Mouse (Mus musculus) MEL-GATA-1-ER (cell line): Measurements from ENCODE around the gene Cyp4x1.

Experiments
- DNase-seq: peaks from one replicate; pipeline ENCODE4 v3.0.0-alpha.2; 2012; ENCODE audit warnings: low read depth; ENCODE audit errors: extremely low read depth

Cyp4x1 gene

DNA sequence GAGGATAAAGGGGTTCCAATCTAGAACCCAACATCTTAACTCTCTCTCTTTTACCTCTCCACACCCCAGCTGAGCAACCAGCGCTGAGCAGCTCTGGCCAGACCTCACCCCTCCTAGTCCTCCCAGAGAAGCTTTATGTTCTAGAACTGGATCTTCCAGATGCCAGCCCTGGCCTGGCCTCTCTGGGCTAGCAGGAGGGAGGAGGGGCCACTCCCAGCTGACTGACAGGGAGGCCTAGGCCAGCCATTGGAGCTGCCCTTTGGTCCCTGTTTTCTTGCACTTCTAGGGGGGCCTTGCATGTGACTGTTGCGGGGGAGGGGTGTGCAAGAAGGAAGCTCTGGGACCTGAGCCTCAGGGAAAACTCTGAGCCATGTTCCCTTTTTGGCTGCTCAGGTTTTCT lies 43.5 kb downstream of the Cyp4x1 start:
- DNase-seq: no peak

GRCm38 (mm10) chr4:115088611-115089338 lies 45.3 kb downstream of the Cyp4x1 start, which contains the start of gene Pdzk1ip1:
Pdzk1ip1 (plus strand) TSS chr4:115088708.
- no peak for DNase-seq

- DNase-seq: no peak
Observed at GRCm38 (mm10) chr4:115086763-115087415, 47.2 kb downstream of the Cyp4x1 start.

DNA sequence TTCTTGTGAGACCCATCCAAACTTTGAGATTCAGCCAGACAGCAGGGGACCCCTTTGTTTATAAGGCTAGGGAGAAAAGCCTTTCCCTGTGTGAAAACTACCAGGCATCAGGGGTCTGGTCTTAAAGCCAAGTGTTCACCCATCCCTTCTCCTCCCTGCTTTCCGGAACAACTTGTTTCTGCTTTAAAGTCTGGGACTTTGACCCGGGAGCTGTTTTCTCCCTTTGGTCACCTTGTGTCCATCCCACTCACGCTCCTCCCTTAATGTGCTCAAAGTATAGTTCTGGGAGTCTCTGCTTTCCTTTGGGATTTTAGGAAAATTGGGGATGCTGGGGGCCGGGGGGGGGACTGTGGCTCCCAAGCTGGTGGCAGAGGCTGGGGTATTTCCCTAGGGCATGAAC lies 47.8 kb downstream of the Cyp4x1 start:
- no peak for DNase-seq

DNA sequence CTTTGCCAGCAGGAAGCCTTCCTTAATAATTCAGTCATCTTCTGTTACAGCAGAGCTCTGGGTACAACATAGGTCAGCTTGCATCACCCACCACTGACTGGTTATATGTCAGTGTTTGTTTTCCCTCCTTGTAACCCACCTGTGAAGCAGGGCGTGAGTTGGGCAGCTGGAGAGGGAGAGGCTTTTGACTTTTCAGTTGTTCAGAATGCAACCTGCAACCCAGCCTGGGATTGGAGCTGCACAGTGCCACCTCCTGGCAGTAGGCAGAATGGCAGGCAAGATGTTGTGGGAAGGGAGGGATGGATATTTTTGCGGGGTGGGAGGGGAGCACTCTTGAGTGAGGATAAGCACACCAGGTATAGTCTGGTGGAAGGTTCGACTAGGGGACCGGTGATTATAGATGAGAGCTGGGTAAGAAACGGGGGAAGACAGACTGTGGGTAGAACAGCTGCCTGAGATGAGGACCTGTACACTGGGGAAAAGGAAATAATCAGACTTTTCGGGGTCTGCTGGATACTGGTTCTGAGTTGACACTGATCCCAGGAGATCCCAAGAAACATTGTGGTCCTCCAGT lies 48.5 kb downstream of the Cyp4x1 start:
- DNase-seq: no peak

- no peak for DNase-seq
Observed at GRCm38 (mm10) chr4:115083031-115083430, 51.0 kb downstream of the Cyp4x1 start.

GRCm38 (mm10) chr4:115079821-115080349 lies 54.2 kb downstream of the Cyp4x1 start:
- no peak for DNase-seq

DNA sequence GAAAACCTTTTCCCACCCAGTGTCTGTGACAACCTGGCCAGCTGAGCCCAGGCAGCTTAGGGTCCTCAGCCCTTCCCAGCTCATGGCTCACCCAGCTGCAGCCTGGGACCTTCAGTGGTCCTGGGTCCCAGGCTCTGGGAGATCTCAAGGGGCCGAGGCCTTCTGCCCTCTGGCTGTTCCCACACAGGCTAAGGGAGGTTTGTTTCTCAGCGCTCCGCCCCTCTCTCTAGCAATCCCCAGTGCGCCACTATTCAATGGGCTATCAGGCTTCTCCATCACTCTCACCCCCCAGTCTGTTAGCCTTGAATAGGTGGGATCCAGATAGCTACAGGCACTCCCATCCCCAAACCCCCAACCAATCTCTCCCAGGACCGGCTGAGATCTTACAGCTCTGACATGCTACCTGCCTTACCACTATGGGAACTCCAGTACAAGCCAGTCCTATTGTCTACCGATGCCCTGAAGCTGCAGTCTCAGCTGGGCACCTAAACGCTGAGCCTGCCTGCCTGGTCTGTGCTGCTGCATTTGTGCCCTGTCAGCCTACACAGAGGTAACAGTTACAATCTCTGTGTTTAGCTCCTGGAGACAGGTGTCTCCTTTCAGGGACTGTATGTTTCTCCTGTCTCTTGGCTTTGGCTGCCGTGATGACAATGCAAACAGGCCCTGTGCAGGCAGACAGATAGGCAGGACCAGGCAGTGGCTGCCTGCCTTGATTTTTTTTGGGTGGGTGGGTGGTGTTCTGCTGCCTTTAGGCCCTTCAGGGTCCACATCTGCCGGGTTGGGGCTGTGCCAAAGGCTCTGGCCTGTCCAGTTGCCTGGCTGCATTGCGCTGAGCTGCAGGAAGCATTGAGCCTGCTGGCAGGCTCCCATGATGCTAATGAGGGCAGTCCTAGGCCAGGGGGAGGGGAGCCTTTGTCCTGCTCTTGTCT lies 54.9 kb downstream of the Cyp4x1 start:
- no peak for DNase-seq

GRCm38 (mm10) chr4:115075204-115075915 lies 58.7 kb downstream of the Cyp4x1 start:
- DNase-seq: no peak

DNA sequence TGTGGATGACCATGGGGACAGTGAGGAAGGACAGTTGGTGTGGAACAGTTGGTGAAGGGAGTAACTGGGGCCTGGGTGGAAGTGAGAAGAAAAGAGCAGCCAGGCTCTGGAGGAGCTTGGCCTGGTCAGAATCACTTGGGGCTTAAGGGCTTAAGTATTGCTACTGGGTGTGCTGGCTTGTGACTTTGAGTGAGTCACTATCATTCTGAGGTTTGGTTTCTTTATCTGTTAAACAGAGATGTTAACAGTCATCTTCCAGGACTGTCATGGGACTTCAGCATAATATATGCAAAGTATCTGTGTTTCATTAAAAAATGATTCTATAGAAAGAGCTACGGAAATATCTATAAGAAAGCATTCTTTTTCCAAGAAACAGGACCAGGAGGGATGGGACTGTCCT lies 59.3 kb downstream of the Cyp4x1 start:
- no peak for DNase-seq

- DNase-seq: no peak
Observed at GRCm38 (mm10) chr4:115071668-115072067, 62.4 kb downstream of the Cyp4x1 start.

GRCm38 (mm10) chr4:115063518-115064239 lies 70.4 kb downstream of the Cyp4x1 start:
- no peak for DNase-seq

DNA sequence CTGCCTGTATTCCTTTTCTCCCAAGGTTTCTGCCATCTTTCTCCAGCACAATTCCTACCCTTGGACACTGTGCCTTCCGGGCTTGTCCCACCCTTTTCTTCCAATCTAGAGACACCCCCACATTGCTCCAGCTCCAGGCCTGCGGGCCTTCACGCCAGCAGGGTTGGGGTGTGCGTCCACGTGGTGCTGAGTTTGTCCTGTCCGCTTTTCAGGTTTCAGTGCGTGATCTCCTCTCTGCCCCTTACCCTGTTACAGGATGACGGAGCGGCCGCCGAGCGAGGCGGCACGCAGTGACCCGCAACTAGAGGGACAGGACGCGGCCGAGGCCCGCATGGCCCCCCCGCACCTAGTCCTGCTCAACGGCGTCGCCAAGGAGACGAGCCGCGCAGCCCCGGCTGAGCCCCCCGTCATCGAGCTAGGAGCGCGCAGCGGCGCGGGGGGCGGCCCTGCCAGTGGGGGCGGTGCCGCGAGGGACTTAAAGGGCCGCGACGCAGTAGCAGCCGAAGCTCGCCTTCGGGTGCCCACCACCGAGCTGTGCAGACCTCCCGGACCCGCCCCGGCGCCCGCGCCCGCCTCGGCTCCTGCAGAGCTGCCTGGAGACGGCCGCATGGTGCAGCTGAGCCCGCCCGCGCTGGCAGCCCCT lies 71.1 kb downstream of the Cyp4x1 start:
- no peak for DNase-seq

- DNase-seq: peak; percentile 65
Observed at GRCm38 (mm10) chr4:115062540-115062874, 71.6 kb downstream of the Cyp4x1 start.

DNA sequence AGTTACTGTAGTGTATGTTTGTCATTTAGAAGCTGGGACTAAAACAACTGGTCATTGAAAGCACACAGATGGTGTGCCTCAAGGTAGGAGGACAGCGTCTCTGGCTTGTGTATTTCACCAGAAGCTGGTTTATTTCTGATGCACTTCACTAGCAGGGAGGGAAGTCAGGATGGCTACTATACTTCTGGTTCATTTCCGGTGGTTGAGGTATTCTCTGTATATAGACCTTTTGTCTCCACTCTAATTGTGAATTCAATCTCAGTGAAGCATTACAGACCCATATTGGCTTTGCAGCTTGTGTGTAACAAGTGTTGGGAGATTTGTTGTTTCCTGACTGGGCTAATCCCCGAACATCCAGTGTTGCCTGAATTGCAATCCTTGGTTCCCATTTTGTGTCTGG lies 73.3 kb downstream of the Cyp4x1 start:
- no peak for DNase-seq

- DNase-seq: no peak
Observed at GRCm38 (mm10) chr4:115059871-115060270, 74.2 kb downstream of the Cyp4x1 start.

GRCm38 (mm10) chr4:115058871-115059590 lies 75.0 kb downstream of the Cyp4x1 start:
- no peak for DNase-seq

- DNase-seq: no peak
Observed at GRCm38 (mm10) chr4:115058317-115058761, 75.7 kb downstream of the Cyp4x1 start.
